Mouse (Mus musculus): Measurements from ENCODE around the gene Klhl2.

GRCm38 (mm10) chr8:64798503-64798902, 51.3 kb downstream of the Klhl2 start:
- TF ChIP-seq MAFK (IDR thresholded peaks at IDR 0.05; ENCODE audit: borderline replicate concordance, low read depth, low read length) (no peak), GABPA (IDR thresholded peaks at IDR 0.05; ENCODE audit: low read depth, low read length) (no peak), CTCF (IDR thresholded peaks at IDR 0.05 in 2 of 3, conservative IDR thresholded peaks at IDR 0.05 in 1 of 3; ENCODE audit: control insufficient read depth in 1 of 3, insufficient read depth in 1 of 3, low read depth in 2 of 3, low read length in 3 of 3, poor library complexity in 1 of 3, severe bottlenecking in 1 of 3) (no peak), SIN3A (IDR thresholded peaks at IDR 0.05; ENCODE audit: low read length) (no peak)
